Mouse (Mus musculus) kidney, embryonic 16.5 days (tissue): ENCODE measurements around the gene Rbx1. TPM values are rescaled to one million over a fixed set of nuclear protein-coding genes. Genes with fewer than 3 reads are reported as not detected.
"Not testable (repeated sequence)": the region's sequence is repeated elsewhere in the genome, so short reads cannot be mapped to it uniquely, and the experiment has no call there.

Source experiments
- ATAC-seq: fragments of 200-750 bp; cut with Nextera tagmentation; 2 replicates; pipeline ENCODE4 v1.8.0; 2017; ENCODE audit warnings: moderate TSS enrichment; ENCODE audit not compliant: low FRiP score, low TSS enrichment
- H3K27ac ChIP-seq: fragments of 300-500 bp; sonication (generic); 2 replicates; pipeline ENCODE4 v1.5.1; 2014; ENCODE audit warnings: low read length
- H3K27me3 ChIP-seq: fragments of 300-500 bp; sonication (generic); 2 replicates; pipeline ENCODE4 v1.6.1; 2014; ENCODE audit warnings: low read length, control low read depth, mixed read lengths; ENCODE audit not compliant: insufficient read depth
- H3K36me3 ChIP-seq: fragments of 300-500 bp; sonication (generic); 2 replicates; pipeline ENCODE4 v1.6.1; 2014; ENCODE audit warnings: low read length, control low read depth, mixed read lengths; ENCODE audit not compliant: insufficient read depth
- H3K4me1 ChIP-seq: fragments of 300-500 bp; sonication (generic); 2 replicates; pipeline ENCODE4 v1.6.1; 2014; ENCODE audit warnings: low read length, control low read depth, mixed read lengths; ENCODE audit not compliant: insufficient read depth
- H3K4me2 ChIP-seq: fragments of 300-500 bp; sonication (generic); replicated peaks from 2 replicates; pipeline ENCODE4 v1.6.1; 2014; ENCODE audit warnings: low read depth, low read length
- H3K4me3 ChIP-seq: fragments of 300-500 bp; sonication (generic); 2 replicates; pipeline ENCODE4 v1.5.1; 2014; ENCODE audit warnings: mild to moderate bottlenecking, low read length
- H3K9ac ChIP-seq: fragments of 300-500 bp; sonication (generic); replicated peaks from 2 replicates; pipeline ENCODE4 v1.6.1; 2014; ENCODE audit warnings: low read length
- H3K9me3 ChIP-seq: fragments of 300-500 bp; sonication (generic); 2 replicates; pipeline ENCODE4 v1.6.1; 2016; ENCODE audit warnings: low read length, control low read depth
- WGBS: fragments of 180-500 bp; shearing (Covaris S2); extraction: QIAGEN DNeasy Blood & Tissue Kit; methylation state at CpG from one replicate; pipeline ENCODE4 v1.1.7; 2014; 5-methylcytosine and 5-hydroxymethylcytosine counted together
- polyA plus RNA-seq: library from polyadenylated mRNA; unstranded; fragments of >200 nt; fragmentation: Nextera tagmentation; extraction: Ambion mirVana; gene quantifications from 2 replicates; pipeline ENCODE4 v1.2.1, GENCODE M21; 2015

Gene Rbx1
- 423 and 428 TPM in 2 replicates for polyA plus RNA-seq

GRCm38 (mm10) chr15:81465901-81466737, at the start of gene Rbx1:
Rbx1 (plus strand) TSS chr15:81466296.
- Histone ChIP-seq H3K4me2 (peak within 1 kb of the TSS; percentile 74), H3K27ac (peak within 1 kb of the TSS; percentile 89), H3K27me3 (no peaks in the 10 kb centered on the region), H3K9ac (peak within 1 kb of the TSS; percentile 78), H3K36me3 (peaks cover 28% of the 10 kb centered on the region), H3K9me3 (peaks cover 12% of the 10 kb centered on the region; the same call in 1 of the 2 replicates), H3K4me1 (peaks cover 11% of the 10 kb centered on the region), H3K4me3 (peak within 1 kb of the TSS; percentile 71)
- ATAC-seq = peak; percentile 99
- under 1% methylated on average over 62 of the region's 62 CpGs for WGBS

- peak overlapping the region; percentile 36 for H3K4me3 ChIP-seq
- H3K4me2 ChIP-seq = peak overlapping the region; percentile 56
- WGBS = 4% methylated on average over 22 of the region's 22 CpGs
- not testable (repeated sequence) for H3K36me3 ChIP-seq, H3K4me1 ChIP-seq, H3K27me3 ChIP-seq, H3K9me3 ChIP-seq
- peak overlapping the region; percentile 64 for H3K9ac ChIP-seq
- H3K27ac ChIP-seq = 0 out of 2 replicates have a peak overlapping the region, but pooled peaks have one; percentile 20
- ATAC-seq = peak; percentile 94
Measured at GRCm38 (mm10) chr15:81416763-81417310, 49.3 kb upstream of the Rbx1 start.

GRCm38 (mm10) chr15:81418065-81418464, 48.0 kb upstream of the Rbx1 start:
- Histone ChIP-seq H3K4me1 (peaks cover 7% of the 10 kb centered on the region), H3K27ac (no peak overlapping the region), H3K9me3 (no peaks in the 10 kb centered on the region), H3K9ac (no peak overlapping the region), H3K4me3 (no peak overlapping the region), H3K36me3 (0 out of 2 replicates have a peak, but pooled peaks cover 7% of the 10 kb centered on the region), H3K4me2 (no peak overlapping the region), H3K27me3 (no peaks in the 10 kb centered on the region)
- WGBS = 74% methylated on average over 4 of the region's 4 CpGs
- ATAC-seq = no peak

- Histone ChIP-seq H3K9me3 (no peaks in the 10 kb centered on the region), H3K4me3 (no peak overlapping the region), H3K36me3 (0 out of 2 replicates have a peak, but pooled peaks cover 5% of the 10 kb centered on the region), H3K27ac (peak overlapping the region; percentile 88), H3K27me3 (no peaks in the 10 kb centered on the region), H3K9ac (no peak overlapping the region), H3K4me2 (no peak overlapping the region), H3K4me1 (peaks cover 4% of the 10 kb centered on the region)
- ATAC-seq = no peak
- WGBS = 39% methylated on average over 1 of the region's 1 CpGs
Measured at GRCm38 (mm10) chr15:81421454-81421853, 44.6 kb upstream of the Rbx1 start.

GRCm38 (mm10) chr15:81422156-81422681, 43.9 kb upstream of the Rbx1 start:
- no peak overlapping the region for H3K4me3 ChIP-seq
- no peaks in the 10 kb centered on the region for H3K27me3 ChIP-seq
- H3K9ac ChIP-seq = no peak overlapping the region; the same call in 1 of the 2 replicates
- no peak for ATAC-seq
- H3K4me1 ChIP-seq = no peaks in the 10 kb centered on the region
- H3K9me3 ChIP-seq = no peaks in the 10 kb centered on the region
- WGBS = 60% methylated on average over 7 of the region's 7 CpGs
- peak overlapping the region; percentile 11 for H3K4me2 ChIP-seq
- peaks cover 7% of the 10 kb centered on the region; the same call in 1 of the 2 replicates for H3K36me3 ChIP-seq
- peak overlapping the region; percentile 88 for H3K27ac ChIP-seq

- WGBS = 83% methylated on average over 3 of the region's 3 CpGs
- Histone ChIP-seq H3K36me3 (peaks cover 10% of the 10 kb centered on the region; the same call in 1 of the 2 replicates), H3K27ac (no peak overlapping the region), H3K4me3 (no peak overlapping the region), H3K9ac (no peak overlapping the region), H3K9me3 (no peaks in the 10 kb centered on the region), H3K4me1 (no peaks in the 10 kb centered on the region), H3K27me3 (no peaks in the 10 kb centered on the region), H3K4me2 (no peak overlapping the region)
- no peak for ATAC-seq
Measured at GRCm38 (mm10) chr15:81425311-81425710, 40.8 kb upstream of the Rbx1 start.

GRCm38 (mm10) chr15:81427947-81428346, 38.1 kb upstream of the Rbx1 start:
- 95% methylated on average over 2 of the region's 2 CpGs for WGBS
- no peak overlapping the region for H3K9ac ChIP-seq
- H3K4me2 ChIP-seq = no peak overlapping the region
- H3K9me3 ChIP-seq = no peaks in the 10 kb centered on the region
- H3K27ac ChIP-seq = no peak overlapping the region
- H3K4me1 ChIP-seq = no peaks in the 10 kb centered on the region
- no peaks in the 10 kb centered on the region for H3K27me3 ChIP-seq
- H3K4me3 ChIP-seq = no peak overlapping the region
- H3K36me3 ChIP-seq = peaks cover 14% of the 10 kb centered on the region; the same call in 1 of the 2 replicates
- no peak for ATAC-seq

GRCm38 (mm10) chr15:81431195-81431594, 34.9 kb upstream of the Rbx1 start:
- no peaks in the 10 kb centered on the region for H3K4me1 ChIP-seq
- H3K4me3 ChIP-seq = no peak overlapping the region
- H3K36me3 ChIP-seq = peaks cover 14% of the 10 kb centered on the region; the same call in 1 of the 2 replicates
- H3K27ac ChIP-seq = no peak overlapping the region
- ATAC-seq = no peak
- H3K27me3 ChIP-seq = no peaks in the 10 kb centered on the region
- H3K9me3 ChIP-seq = no peaks in the 10 kb centered on the region
- H3K4me2 ChIP-seq = no peak overlapping the region
- 79% methylated on average over 1 of the region's 1 CpGs for WGBS
- H3K9ac ChIP-seq = no peak overlapping the region

- H3K36me3 ChIP-seq = peaks cover 10% of the 10 kb centered on the region
- H3K27me3 ChIP-seq = no peaks in the 10 kb centered on the region
- H3K9ac ChIP-seq = no peak overlapping the region
- ATAC-seq = no peak
- H3K9me3 ChIP-seq = no peaks in the 10 kb centered on the region
- H3K4me2 ChIP-seq = no peak overlapping the region
- H3K4me3 ChIP-seq = no peak overlapping the region
- H3K27ac ChIP-seq = no peak overlapping the region
- H3K4me1 ChIP-seq = no peaks in the 10 kb centered on the region
- WGBS = 97% methylated on average over 1 of the region's 1 CpGs
Measured at GRCm38 (mm10) chr15:81438345-81438744, 27.8 kb upstream of the Rbx1 start.
